Mouse (Mus musculus) right cerebral cortex, postnatal 36 days (tissue): ENCODE data around the gene Mrpl16.

ENCODE experiments used
- DNase-seq, 2 experiments: peaks; one replicate each; pipeline ENCODE4 v3.0.0; 2022; ENCODE audit warnings: low spot score in 2 of 2, mixed read lengths in 1 of 2

Gene Mrpl16

GRCm38 (mm10) chr19:11804423-11804822 is 34.2 kb downstream of the Mrpl16 start:
- no peak for DNase-seq

- DNase-seq = no peak
Measured at GRCm38 (mm10) chr19:11807251-11807650, 37.1 kb downstream of the Mrpl16 start.

GRCm38 (mm10) chr19:11807822-11808221 is 37.6 kb downstream of the Mrpl16 start:
- no peak for DNase-seq

GRCm38 (mm10) chr19:11808452-11808851 is 38.3 kb downstream of the Mrpl16 start:
- no peak for DNase-seq

DNA sequence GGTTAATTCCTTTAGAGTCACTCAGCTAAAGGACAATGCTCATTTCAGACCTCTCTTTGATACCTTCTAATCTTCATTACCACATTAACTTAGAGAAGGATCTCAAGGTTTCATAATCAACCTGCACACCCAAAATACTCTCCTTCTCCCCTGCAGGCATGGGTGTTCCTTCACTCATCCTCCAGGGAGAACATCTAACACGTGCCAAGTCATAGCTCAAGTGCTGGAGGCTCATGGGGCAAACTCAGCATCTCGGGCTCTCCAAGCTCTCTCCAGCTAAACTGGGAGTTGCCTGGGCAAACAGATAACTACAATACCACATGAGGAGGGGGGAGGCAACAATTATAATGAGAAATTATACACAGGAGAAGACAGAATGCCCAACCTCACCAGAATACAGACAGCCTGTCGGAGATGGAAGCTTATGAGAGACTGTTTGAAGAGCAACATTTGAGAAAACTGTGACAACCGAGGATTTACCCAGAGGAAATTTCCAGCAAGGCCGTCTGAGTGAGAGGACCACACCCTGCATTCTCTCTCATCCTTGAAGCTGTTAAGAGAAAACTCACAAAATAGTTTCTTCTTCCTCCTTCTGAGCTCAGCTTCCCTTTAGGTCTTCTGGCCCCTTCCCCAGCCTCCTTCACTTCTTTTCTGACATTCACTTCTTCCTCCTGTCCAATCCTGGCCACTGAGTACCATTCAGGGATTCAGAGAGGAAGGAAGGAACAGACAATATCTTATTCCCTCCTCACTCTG is 40.0 kb downstream of the Mrpl16 start:
- DNase-seq = no peak

- no peak for DNase-seq
Measured at GRCm38 (mm10) chr19:11810856-11811255, 40.7 kb downstream of the Mrpl16 start.

DNA sequence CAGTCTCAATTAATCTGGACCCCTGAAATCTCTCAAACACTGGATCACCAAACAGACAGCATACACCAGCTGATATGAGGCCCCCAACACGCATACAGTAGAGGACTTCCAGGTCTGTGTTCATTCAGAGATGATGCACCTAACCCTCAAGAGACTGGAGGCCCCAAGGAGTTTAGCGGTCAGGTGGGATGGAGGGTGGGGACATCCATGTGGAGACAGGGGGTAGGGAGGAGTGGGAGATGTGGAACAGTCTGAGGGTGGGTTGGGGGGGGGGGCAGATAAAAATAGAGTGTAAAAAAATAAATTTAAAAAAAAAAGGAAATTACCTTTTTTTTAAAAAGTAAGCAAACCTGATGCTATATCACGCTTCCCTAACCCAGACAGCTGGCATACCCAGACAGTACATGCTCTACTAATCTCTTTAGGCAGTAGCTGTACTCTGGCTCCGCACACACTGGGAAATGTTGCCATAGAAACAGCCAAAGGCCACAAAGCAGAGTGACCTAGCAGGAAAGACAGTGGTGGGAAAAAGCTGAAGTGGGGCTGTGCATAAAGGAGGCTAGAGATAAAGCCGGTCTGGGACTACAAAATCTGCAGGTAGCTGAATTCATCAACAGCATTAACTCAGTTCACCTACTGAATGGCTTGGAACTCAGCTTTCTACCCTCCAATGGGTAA is 41.6 kb downstream of the Mrpl16 start:
- no peak for DNase-seq

DNA sequence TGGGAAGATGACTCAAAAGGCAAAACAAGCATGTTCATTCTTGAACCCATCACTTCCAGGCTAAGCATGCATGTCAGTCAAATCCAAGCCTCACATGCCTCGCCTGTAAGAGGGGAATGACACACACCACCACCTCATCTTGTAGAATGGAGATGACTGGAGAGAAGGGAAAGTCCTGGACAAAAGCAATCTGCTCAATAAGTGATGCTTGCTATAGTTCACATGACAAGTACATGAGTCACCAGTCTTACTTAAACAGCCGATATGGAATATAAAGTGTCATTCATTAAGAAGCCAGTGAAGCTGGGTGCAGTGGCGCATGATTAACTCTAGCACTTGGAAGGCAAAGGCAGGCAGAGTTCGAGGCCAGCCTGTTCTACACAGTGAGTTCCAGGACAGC is 42.9 kb downstream of the Mrpl16 start:
- no peak for DNase-seq

GRCm38 (mm10) chr19:11813649-11814048 is 43.5 kb downstream of the Mrpl16 start:
- no peak for DNase-seq

GRCm38 (mm10) chr19:11814742-11815333 is 44.6 kb downstream of the Mrpl16 start:
- DNase-seq = no peak

DNA sequence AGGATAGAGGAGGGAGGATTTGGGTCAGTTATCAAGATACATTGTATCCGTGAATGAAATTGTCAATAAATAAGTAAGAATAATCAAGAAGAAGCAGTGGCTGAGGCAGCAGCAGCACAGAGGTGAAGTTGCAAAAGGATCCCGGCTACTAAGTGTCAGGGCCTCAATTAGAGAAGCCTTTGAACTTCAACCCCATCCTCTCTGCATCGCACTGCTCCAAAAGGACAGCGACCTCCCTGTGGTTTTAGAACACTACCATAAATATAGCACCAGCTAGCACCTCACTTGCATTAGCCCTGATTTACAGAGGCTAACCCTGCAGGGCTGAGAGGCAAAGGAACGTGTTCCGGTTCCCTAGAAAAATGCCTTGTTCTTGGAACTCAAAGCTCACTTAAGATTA is 46.5 kb downstream of the Mrpl16 start:
- no peak for DNase-seq

- DNase-seq = no peak
Measured at GRCm38 (mm10) chr19:11817586-11817985, 47.4 kb downstream of the Mrpl16 start.

DNA sequence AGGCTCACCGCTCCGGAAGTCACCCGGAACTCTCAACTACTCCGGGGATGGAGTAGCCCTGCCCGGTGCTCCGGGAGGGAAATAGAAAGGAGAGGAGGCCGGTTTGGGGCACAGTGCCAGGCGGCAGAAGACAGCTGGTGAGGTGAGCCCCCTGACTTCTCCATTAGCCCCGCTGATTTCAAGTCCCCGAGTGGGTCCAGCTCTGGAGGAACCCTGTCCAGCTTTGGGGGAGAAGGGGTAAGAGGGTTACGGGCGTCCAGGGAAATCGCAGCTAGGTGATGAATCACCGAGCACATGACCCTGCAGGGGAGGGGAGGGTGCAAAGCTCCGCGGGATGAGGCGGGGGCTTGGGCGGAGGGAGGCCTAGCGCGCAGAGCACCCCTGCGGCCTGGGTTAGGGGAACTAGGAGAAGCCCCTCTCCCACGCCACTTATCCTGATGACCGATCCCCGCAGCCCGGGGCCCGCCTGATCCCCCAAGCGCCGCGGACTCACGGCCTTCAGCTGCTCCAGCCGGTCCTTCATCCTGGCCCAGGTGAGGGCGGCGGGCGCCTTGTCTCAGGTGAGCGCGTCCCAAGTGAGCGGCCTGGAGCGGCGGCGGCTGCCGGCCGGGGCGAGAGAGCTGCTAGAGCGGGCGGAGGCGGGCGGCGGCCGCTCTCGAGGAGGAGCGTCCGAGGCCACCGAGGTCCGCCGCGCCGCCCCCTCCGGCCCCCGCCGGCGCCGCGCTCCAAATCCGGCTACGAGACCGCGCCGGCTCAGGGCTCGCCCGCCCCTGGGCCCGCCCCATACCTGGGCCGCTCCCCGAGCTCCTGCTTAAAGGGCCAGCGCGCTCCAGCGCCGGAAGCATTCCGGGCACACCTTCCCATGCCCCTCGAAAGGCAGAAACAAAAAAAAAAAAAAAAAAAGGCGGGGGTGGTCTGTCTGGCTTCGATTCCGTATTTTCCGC is 48.3 kb downstream of the Mrpl16 start:
- DNase-seq = peak; percentile 31 to 34

DNA sequence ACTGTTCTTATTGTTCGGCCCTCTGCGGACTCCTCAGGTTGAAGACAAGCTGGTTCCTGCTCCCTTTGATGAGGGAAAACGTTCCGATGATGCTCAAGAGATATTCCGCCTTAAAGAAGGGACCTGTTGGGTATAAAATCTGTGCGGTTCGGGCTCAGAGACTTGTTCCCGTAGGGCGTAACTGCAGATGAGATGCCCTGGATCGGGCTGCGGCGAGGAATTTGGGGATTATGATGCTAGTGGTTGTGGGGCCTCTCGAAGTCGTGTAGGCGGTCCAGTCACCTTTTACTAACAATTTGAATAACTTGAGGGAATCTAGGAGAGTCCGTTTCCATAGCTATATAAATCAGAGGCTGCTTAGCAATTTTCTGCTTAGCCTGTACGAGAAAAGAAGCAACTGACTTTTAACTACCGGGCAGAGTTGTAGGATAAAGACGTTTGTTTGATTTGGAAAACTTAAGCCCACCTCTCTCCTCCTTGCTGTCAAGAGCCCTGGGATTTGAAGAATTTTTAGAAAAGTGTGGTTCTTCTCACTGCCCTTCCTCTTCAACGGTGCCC is 49.0 kb downstream of the Mrpl16 start, which contains the start of gene Stx3:
Gene Stx3, minus strand, starts transcription at position 261 of the 558 bp plus-strand sequence.
- DNase-seq = no peak

GRCm38 (mm10) chr19:11819800-11820199 is 49.6 kb downstream of the Mrpl16 start:
- peak in 1 of 2 experiments; percentile 12 for DNase-seq

DNA sequence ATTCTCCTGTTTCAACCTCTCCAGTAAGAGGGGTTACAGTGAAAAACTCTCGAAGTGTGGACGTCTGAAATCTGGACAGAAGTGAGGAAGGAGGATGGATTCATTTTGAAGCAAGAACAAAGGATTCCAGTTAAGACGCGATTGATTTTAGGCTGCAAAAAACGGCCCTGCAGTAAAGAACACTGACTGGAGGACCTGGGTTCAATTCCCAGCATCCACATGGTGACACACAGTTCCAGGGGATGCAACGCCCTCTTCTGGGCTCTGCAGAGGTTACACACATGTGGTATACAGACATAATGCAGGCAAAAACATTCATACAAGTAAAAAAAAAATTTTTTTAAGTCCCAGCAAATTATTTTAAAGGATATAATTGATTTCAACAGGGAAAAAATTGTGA is 50.0 kb downstream of the Mrpl16 start:
- DNase-seq = no peak

- DNase-seq = no peak
Measured at GRCm38 (mm10) chr19:11823346-11824065, 53.3 kb downstream of the Mrpl16 start.
